Mouse (Mus musculus) stomach, postnatal 0 days (tissue): ENCODE measurements around the gene Fam53b. TPM values are rescaled to one million over a fixed set of nuclear protein-coding genes. Genes with fewer than 3 reads are reported as not detected.

Experiments
- ATAC-seq: fragments of 200-750 bp; cut with Nextera tagmentation; 2 replicates; pipeline ENCODE4 v1.8.0; 2017; ENCODE audit not compliant: low FRiP score, low TSS enrichment
- DNase-seq: peaks from one replicate; pipeline ENCODE4 v3.0.0-alpha.2; 2016; ENCODE audit warnings: low spot score
- H3K27ac ChIP-seq: fragments of 300-500 bp; sonication (generic); replicated peaks from 2 replicates; pipeline ENCODE4 v1.5.1; 2014; ENCODE audit warnings: mild to moderate bottlenecking, control low read depth
- H3K27me3 ChIP-seq: fragments of 300-500 bp; sonication (generic); 2 replicates; pipeline ENCODE4 v1.6.1; 2014; ENCODE audit warnings: low read length; ENCODE audit not compliant: control insufficient read depth, insufficient read depth
- H3K36me3 ChIP-seq: fragments of 300-500 bp; sonication (generic); 2 replicates; pipeline ENCODE4 v1.6.1; 2014; ENCODE audit warnings: low read length, mixed read lengths; ENCODE audit not compliant: control insufficient read depth, insufficient read depth
- H3K4me1 ChIP-seq: fragments of 300-500 bp; sonication (generic); replicated peaks from 2 replicates; pipeline ENCODE4 v1.6.1; 2014; ENCODE audit warnings: antibody characterized with exemption; ENCODE audit not compliant: control insufficient read depth, insufficient read depth
- H3K4me2 ChIP-seq: fragments of 300-500 bp; sonication (generic); replicated peaks from 2 replicates; pipeline ENCODE4 v1.6.1; 2014; ENCODE audit warnings: low read depth, mild to moderate bottlenecking, control low read depth, moderate library complexity
- H3K4me3 ChIP-seq: fragments of 300-500 bp; sonication (generic); 2 replicates; pipeline ENCODE4 v1.5.1; 2014; ENCODE audit warnings: low read depth, low read length, control low read depth
- H3K9ac ChIP-seq: fragments of 300-500 bp; sonication (generic); 2 replicates; pipeline ENCODE4 v1.6.1; 2014; ENCODE audit warnings: mild to moderate bottlenecking, low read length, control low read depth, mixed read lengths
- H3K9me3 ChIP-seq: fragments of 300-500 bp; sonication (generic); 2 replicates; pipeline ENCODE4 v1.6.1; 2016; ENCODE audit warnings: low read length; ENCODE audit not compliant: control insufficient read depth
- CTCF ChIP-seq: IDR thresholded peaks from 2 replicates; pipeline ENCODE4 v1.5.1; 2016; ENCODE audit warnings: antibody characterized with exemption, low read depth, mild to moderate bottlenecking, moderate library complexity
- EP300 ChIP-seq: optimal IDR thresholded peaks from 2 replicates; pipeline ENCODE3; 2016; ENCODE audit warnings: antibody characterized with exemption
- WGBS: fragments of 180-500 bp; shearing (Covaris S2); extraction: QIAGEN DNeasy Blood & Tissue Kit; methylation state at CpG from one replicate; pipeline ENCODE4 v1.1.7; 2014; 5-methylcytosine and 5-hydroxymethylcytosine counted together
- polyA plus RNA-seq: library from polyadenylated mRNA; unstranded; fragments of >200 nt; fragmentation: Nextera tagmentation; extraction: Ambion mirVana; gene quantifications from 2 replicates; pipeline ENCODE4 v1.2.1, GENCODE M21; 2015

Gene Fam53b
- polyA plus RNA-seq, 1 experiment from 2014 or later = 8.5 TPM

DNA sequence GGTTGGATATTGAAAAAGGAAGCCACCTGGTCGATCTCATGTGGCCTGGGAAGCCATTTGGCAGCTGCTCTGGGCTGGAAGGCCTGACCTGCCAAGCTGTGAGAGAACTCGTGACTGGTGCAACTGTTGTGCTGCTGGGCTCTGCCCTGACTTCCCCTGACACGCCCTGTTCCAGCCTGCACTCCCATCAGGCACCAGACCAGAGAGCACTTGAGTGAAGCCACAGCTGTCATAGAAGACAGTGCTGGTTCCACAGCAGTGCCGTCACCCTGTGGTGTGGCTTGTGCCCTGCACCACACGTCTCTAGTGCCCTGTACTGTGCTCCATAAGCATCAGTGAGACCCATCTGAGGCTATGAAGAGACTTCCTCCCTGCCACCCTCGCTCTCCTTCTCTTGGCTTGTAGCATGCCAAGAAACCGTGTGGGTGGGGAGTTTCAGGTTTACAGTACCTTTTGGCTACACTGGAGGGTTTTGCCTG lies 141.2 kb downstream of the Fam53b start:
- peak overlapping the region; percentile 46; the same call in 1 of the 2 replicates for H3K27ac ChIP-seq
- WGBS = 52% methylated on average over 7 of the region's 7 CpGs

DNA sequence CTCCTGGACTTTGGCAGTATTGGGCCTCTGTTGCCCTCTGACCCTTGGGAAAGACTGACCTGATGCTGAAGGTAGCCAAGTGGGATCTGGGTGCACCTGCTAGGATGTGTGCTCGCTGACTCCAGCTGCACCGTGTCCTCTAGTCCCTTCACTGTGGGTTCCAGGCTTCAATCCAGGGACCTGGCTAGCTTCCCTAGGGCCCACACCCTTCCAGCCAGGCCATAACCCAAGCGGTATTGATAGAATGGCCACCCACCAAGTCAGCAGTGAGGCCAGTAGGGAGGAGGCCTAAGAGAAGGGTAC lies 142.9 kb downstream of the Fam53b start:
- Histone ChIP-seq H3K4me3 (no peak overlapping the region), H3K4me2 (no peak overlapping the region), H3K36me3 (no peaks in the 10 kb centered on the region), H3K4me1 (no peaks in the 10 kb centered on the region), H3K9me3 (no peaks in the 10 kb centered on the region), H3K27me3 (no peaks in the 10 kb centered on the region), H3K9ac (no peak overlapping the region), H3K27ac (no peak overlapping the region)
- WGBS = 66% methylated on average over 3 of the region's 3 CpGs
- no peak for DNase-seq
- no peak for ATAC-seq
- TF ChIP-seq EP300 = no peak

More for the DNA sequence above, 141.2 kb downstream of the Fam53b start:
- TF ChIP-seq CTCF = peak; percentile 11; the same call in 1 of the 2 replicates
- TF ChIP-seq EP300 = no peak
- Histone ChIP-seq H3K4me2 (no peak overlapping the region), H3K4me1 (no peaks in the 10 kb centered on the region), H3K36me3 (no peaks in the 10 kb centered on the region), H3K4me3 (no peak overlapping the region), H3K9ac (no peak overlapping the region), H3K27me3 (no peaks in the 10 kb centered on the region), H3K9me3 (no peaks in the 10 kb centered on the region)
- peak; percentile 18; the same call in 1 of the 2 replicates for ATAC-seq
- DNase-seq = peak; percentile 35

DNA sequence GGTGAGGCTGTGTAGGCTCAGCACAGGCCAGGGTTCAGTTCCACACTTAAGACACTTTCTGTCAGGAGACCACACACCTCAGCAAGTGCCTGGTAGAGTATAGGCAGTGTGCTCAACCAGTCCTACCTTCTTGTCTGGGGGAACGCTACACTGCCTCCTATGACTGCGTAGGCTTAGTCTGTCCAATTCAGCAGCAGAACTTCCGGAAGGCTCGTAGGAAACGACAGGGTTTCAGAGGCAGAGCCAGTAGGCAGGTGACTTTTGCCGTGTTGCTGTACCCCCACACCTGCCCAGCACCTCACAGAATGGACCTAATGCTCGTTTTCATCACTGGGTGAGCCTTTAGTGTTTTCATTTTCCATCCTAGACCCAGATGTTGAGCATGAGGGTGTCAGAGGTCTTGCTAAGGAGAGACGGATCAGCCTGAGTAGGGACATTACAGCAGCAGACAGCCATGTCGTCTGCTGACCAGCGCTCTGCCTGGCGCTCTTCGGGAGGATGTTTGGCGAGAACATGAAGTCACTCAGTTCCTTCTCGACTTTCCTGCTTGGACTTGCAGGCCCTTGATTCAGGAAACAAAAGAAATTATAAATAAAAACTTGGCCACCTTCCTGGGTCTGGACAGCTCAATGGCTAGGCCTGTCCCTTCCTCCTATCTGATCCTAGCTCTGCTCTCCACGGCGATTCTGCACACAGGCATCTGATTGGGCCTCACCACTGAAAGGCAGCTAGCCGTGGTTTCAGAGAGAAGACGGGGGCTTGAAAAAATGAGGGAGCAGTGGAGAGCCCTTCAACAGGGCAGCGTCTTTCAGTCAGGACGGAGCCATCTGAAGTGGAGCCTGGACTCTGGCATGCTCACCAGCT lies 143.5 kb downstream of the Fam53b start:
- no peak overlapping the region for H3K9ac ChIP-seq
- H3K27me3 ChIP-seq = no peaks in the 10 kb centered on the region
- H3K4me3 ChIP-seq = no peak overlapping the region
- no peaks in the 10 kb centered on the region for H3K9me3 ChIP-seq
- H3K4me2 ChIP-seq = no peak overlapping the region
- TF ChIP-seq CTCF (no peak), EP300 (no peak)
- peak overlapping the region; percentile 45; the same call in 1 of the 2 replicates for H3K27ac ChIP-seq
- no peak for DNase-seq
- no peak for ATAC-seq
- no peaks in the 10 kb centered on the region for H3K4me1 ChIP-seq
- H3K36me3 ChIP-seq = no peaks in the 10 kb centered on the region
- 75% methylated on average over 20 of the region's 20 CpGs for WGBS

DNA sequence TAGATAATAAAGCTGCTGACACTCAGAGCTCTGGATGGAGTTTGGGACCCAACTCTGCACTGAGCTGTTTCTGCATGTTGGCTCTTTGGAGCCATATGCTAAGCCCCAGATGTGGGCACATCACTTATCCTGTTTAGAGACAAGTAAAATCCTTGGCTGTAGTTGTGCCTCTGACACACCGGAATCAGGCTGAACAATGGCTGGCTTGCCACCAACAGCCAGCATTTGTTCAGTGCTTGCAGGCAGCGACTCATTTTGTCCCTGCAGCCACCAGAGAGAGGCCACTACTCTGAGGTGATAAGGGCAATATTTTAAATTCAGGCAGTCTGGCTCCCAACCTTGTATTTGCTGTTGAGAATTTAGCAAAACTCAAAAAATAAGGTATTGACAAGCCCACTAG lies 145.1 kb downstream of the Fam53b start:
- H3K27ac ChIP-seq = no peak overlapping the region
- DNase-seq = no peak

DNA sequence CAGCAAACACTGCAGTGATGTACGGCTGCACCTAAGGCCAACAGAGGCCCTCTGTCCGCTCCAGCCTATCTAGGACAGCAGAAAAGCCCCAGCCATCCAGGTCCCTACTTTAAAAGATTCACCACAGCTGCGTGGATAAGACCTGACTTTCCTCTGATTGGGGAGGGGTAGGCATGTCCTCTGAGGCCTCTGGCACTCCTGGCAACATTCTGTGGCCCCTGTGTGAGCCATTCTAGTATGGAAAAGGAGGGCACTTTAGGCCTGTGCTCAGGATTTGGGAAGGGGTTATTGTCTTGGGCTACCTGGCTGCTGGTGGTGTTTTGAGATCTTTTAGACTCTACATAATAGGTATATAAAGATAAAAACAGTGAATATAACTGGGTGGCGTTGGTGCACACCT lies 147.2 kb downstream of the Fam53b start:
- TF ChIP-seq CTCF (no peak), EP300 (no peak)
- H3K27ac ChIP-seq = no peak overlapping the region
- no peak overlapping the region for H3K9ac ChIP-seq
- no peaks in the 10 kb centered on the region for H3K27me3 ChIP-seq
- no peak for DNase-seq
- H3K4me1 ChIP-seq = no peaks in the 10 kb centered on the region
- no peak overlapping the region for H3K4me3 ChIP-seq
- no peaks in the 10 kb centered on the region for H3K36me3 ChIP-seq
- no peak overlapping the region for H3K4me2 ChIP-seq
- WGBS = 77% methylated on average over 4 of the region's 4 CpGs
- no peak for ATAC-seq
- no peaks in the 10 kb centered on the region for H3K9me3 ChIP-seq

More for the DNA sequence above, 145.1 kb downstream of the Fam53b start:
- Histone ChIP-seq H3K9ac (no peak overlapping the region), H3K4me1 (no peaks in the 10 kb centered on the region), H3K27me3 (no peaks in the 10 kb centered on the region), H3K36me3 (no peaks in the 10 kb centered on the region), H3K4me2 (no peak overlapping the region), H3K9me3 (no peaks in the 10 kb centered on the region), H3K4me3 (no peak overlapping the region)
- TF ChIP-seq CTCF = no peak
- TF ChIP-seq EP300 = no peak
- 47% methylated on average over 2 of the region's 2 CpGs for WGBS
- no peak for ATAC-seq

DNA sequence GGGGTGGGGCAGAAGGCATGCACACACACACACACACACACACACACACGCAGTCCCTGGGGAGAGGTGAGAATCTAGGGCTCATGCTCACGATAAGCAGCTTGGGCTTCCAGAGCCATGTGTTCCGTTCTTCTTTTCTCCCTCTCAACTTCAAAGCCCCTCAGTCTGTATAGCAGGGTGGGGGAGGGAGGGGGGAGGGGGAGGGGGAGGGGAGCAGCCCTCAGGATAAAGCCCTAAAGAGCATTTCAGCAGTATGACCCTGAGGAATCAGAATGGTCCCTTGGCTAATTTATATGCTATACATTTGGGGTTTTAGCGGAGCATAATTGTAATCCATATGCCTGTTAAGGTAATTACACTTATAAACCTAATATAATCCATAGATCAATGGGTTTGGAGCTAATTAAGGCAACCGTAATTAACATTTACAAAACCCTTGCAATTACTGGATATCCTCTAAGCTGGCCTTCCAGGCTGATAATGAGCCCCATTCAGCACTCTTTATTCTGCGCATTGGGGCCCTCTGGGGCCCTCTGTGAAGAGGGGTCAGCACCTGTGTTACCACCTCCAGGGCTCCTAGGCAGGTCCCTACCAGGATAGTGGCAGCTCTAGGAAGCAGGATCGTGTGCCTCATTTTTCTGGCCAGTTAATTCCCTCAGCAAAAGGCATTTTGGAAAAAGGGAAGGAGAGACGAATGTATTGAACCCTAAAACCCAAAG lies 147.9 kb downstream of the Fam53b start:
- H3K27me3 ChIP-seq = no peaks in the 10 kb centered on the region
- H3K9me3 ChIP-seq = no peaks in the 10 kb centered on the region
- no peak for TF ChIP-seq EP300
- TF ChIP-seq CTCF = no peak
- no peak overlapping the region for H3K9ac ChIP-seq
- no peaks in the 10 kb centered on the region for H3K4me1 ChIP-seq
- ATAC-seq = no peak
- no peaks in the 10 kb centered on the region for H3K36me3 ChIP-seq
- H3K4me2 ChIP-seq = no peak overlapping the region
- no peak for DNase-seq
- no peak overlapping the region for H3K4me3 ChIP-seq
- 78% methylated on average over 7 of the region's 8 CpGs for WGBS
- H3K27ac ChIP-seq = no peak overlapping the region
